ENCODE assay signal across 25 mouse cellular contexts in the genomic region with DNA sequence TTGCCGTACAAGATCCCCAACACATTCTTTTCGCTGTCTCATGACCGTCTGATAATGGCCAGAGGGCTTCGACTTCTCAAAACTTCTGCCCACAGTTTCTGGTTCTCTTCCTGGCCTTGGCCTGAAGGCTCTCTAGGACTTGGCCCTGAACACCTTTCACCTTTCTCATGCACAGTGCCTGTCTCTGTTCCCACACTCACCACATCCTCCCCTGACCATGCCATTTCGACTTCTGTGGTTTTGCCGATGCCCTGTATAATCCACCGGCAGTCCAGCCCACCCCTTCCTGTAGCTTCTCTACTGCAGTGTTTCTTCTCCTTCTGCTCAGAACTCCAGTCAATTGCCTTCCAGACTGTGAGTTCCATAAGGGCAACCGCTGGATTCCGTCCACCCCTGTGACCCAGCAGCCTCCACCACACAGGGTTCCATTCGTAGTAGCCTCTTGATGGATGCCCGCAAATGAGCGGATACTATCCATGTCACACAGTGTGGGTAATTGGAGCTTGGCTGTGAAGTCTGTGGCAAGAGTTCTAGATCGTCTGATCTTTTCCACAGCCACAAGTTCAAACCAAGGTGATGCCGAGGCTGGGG. TPM values are rescaled to one million over a fixed set of nuclear protein-coding genes. Genes with fewer than 3 reads are reported as not detected.
DNase-seq lines count a peak whose midpoint lies in the region; ATAC-seq and TF ChIP-seq lines count a peak whose summit lies in the region.
"Had no signal": no experiment of that assay in that cellular context is flagged by ENCODE, and none has a peak within 500 bp of the region (broad histone marks: within the 10 kb centered on the region; RNA-seq: fewer than 3 reads in every experiment).

No protein-coding gene starts in this region.

- no peak overlapping the region for H3K27ac ChIP-seq in testis, adult 2 months (ENCODE audit: control insufficient read depth, insufficient read depth, low read depth, low read length)
- no peak overlapping the region for H3K27ac ChIP-seq in forebrain, embryonic 11.5 days (ENCODE audit: low read depth, low read length)
- H3K27ac ChIP-seq: forebrain, embryonic 12.5 days; gastrocnemius, adult 2 months; heart, adult 2 months; intestine, embryonic 15.5 days; limb, embryonic 12.5 days; liver, embryonic 14.5 days; lung, embryonic 15.5 days; macrophage; midbrain, embryonic 13.5 days; neural tube, embryonic 15.5 days; stomach, embryonic 15.5 days had no signal

- no peak for DNase-seq in testis, postnatal 14 days (ENCODE audit: low spot score)
- DNase-seq in B cell, adult 2 months: no peak
- DNase-seq in forebrain, embryonic 11.5 days (ENCODE audit: low spot score): no peak
- DNase-seq in kidney, postnatal 4 days: no peak
- DNase-seq: adrenal gland, postnatal 25 days; cerebellum, adult 11-12 months; cerebellum, postnatal 25 days; gastrocnemius, adult 2 months; heart, adult 2 months; kidney, adult 9 months; kidney, postnatal 25 days; retina, postnatal 1 day had no signal

- H3K4me1 ChIP-seq in testis, adult 2 months (ENCODE audit: control insufficient read depth, insufficient read depth, low read length): no peaks in the 10 kb centered on the region
- no peaks in the 10 kb centered on the region for H3K4me1 ChIP-seq in forebrain, embryonic 11.5 days (replicated peaks; ENCODE audit: control insufficient read depth, insufficient read depth, low read length)
- H3K4me1 ChIP-seq: forebrain, embryonic 12.5 days; intestine, embryonic 15.5 days; limb, embryonic 12.5 days; lung, embryonic 15.5 days; midbrain, embryonic 13.5 days; neural tube, embryonic 15.5 days; stomach, embryonic 15.5 days had no signal

- H3K36me3 ChIP-seq in testis, adult 2 months (ENCODE audit: control insufficient read depth, insufficient read depth, low read length): no peaks in the 10 kb centered on the region
- H3K36me3 ChIP-seq in forebrain, embryonic 11.5 days (ENCODE audit: control insufficient read depth, insufficient read depth, low read length): no peaks in the 10 kb centered on the region
- H3K36me3 ChIP-seq: forebrain, embryonic 12.5 days; intestine, embryonic 15.5 days; limb, embryonic 12.5 days; lung, embryonic 15.5 days; midbrain, embryonic 13.5 days; neural tube, embryonic 15.5 days; stomach, embryonic 15.5 days had no signal

- no peak for TF ChIP-seq POLR2A in testis, adult 2 months (IDR thresholded peaks at IDR 0.05; ENCODE audit: control insufficient read depth, low read depth, low read length)

- WGBS in forebrain, embryonic 11.5 days: 92% methylated on average over 14 of the region's 14 CpGs

- no peaks in the 10 kb centered on the region for H3K9me3 ChIP-seq in forebrain, embryonic 11.5 days (ENCODE audit: control insufficient read depth, low read length)
- H3K9me3 ChIP-seq: forebrain, embryonic 12.5 days; intestine, embryonic 15.5 days; limb, embryonic 12.5 days; lung, embryonic 15.5 days; midbrain, embryonic 13.5 days; neural tube, embryonic 15.5 days; stomach, embryonic 15.5 days had no signal

- H3K9ac ChIP-seq in forebrain, embryonic 11.5 days (ENCODE audit: low read length): no peak overlapping the region
- H3K9ac ChIP-seq: forebrain, embryonic 12.5 days; intestine, embryonic 15.5 days; limb, embryonic 12.5 days; liver, embryonic 14.5 days; lung, embryonic 15.5 days; midbrain, embryonic 13.5 days; neural tube, embryonic 15.5 days; stomach, embryonic 15.5 days had no signal

- H3K4me3 ChIP-seq in testis, adult 2 months (ENCODE audit: control insufficient read depth, low read depth, low read length): peak overlapping the region; percentile 41
- H3K4me3 ChIP-seq in forebrain, embryonic 11.5 days (ENCODE audit: low read depth, low read length): no peak overlapping the region
- H3K4me3 ChIP-seq: forebrain, embryonic 12.5 days; gastrocnemius, adult 2 months; heart, adult 2 months; intestine, embryonic 15.5 days; limb, embryonic 12.5 days; lung, embryonic 15.5 days; midbrain, embryonic 13.5 days; neural tube, embryonic 15.5 days; stomach, embryonic 15.5 days had no signal

- no peaks in the 10 kb centered on the region for H3K27me3 ChIP-seq in testis, adult 2 months (ENCODE audit: control insufficient read depth, insufficient read depth, low read length)
- no peaks in the 10 kb centered on the region for H3K27me3 ChIP-seq in forebrain, embryonic 11.5 days (ENCODE audit: control insufficient read depth, insufficient read depth, low read length)
- H3K27me3 ChIP-seq: forebrain, embryonic 12.5 days; intestine, embryonic 15.5 days; limb, embryonic 12.5 days; lung, embryonic 15.5 days; midbrain, embryonic 13.5 days; neural tube, embryonic 15.5 days; stomach, embryonic 15.5 days had no signal

- no peak for TF ChIP-seq CTCF in testis, adult 2 months (IDR thresholded peaks at IDR 0.05; ENCODE audit: control insufficient read depth, insufficient read depth, insufficient replicate concordance, low read depth, low read length)

- no peak overlapping the region for H3K4me2 ChIP-seq in forebrain, embryonic 11.5 days (ENCODE audit: low read depth, low read length, severe bottlenecking)
- H3K4me2 ChIP-seq: forebrain, embryonic 12.5 days; intestine, embryonic 15.5 days; limb, embryonic 12.5 days; lung, embryonic 15.5 days; midbrain, embryonic 13.5 days; neural tube, embryonic 15.5 days; stomach, embryonic 15.5 days had no signal

- peak; percentile 81 for ATAC-seq in granulocyte monocyte progenitor cell, adult 5-6 weeks (replicated peaks; ENCODE audit: poor library complexity, severe bottlenecking)
- 0 out of 2 replicates have a peak, but pooled peaks have one; percentile 50 for ATAC-seq in monocyte, adult 5-6 weeks (replicated peaks; ENCODE audit: insufficient number of reproducible peaks, low FRiP score, low TSS enrichment, poor library complexity, severe bottlenecking)
- ATAC-seq in forebrain, embryonic 11.5 days (replicated peaks; ENCODE audit: low FRiP score): no peak
- ATAC-seq: midbrain, embryonic 13.5 days had no signal

RNA-seq across cellular contexts. Expression of gene Cnih3, which starts 53.3 kb away (rescaled TPM):
- 0.13 and 0.27 TPM in 2 replicates for polyA plus RNA-seq in testis, adult 2 months (2012; rRNA removed)
- total RNA-seq in granulocyte monocyte progenitor cell, adult 5-6 weeks (2014; fragmentation: Nextera tagmentation): not detected in 2 replicates
- not detected in 2 replicates for total RNA-seq in granulocyte monocyte progenitor cell, adult 5-6 weeks (2017)
- total RNA-seq in monocyte, adult 5-6 weeks (2017): 0.53 TPM in 1 of 3 replicates, not detected in the others
- 1.9 and 3.5 TPM in 2 replicates for polyA plus RNA-seq in forebrain, embryonic 11.5 days (2014; fragmentation: Nextera tagmentation; extraction: Ambion mirVana)
- total RNA-seq: adrenal gland, postnatal 25 days; gastrocnemius, adult 2 months; heart, adult 2 months had no signal
- polyA plus RNA-seq: heart, embryonic 16.5 days; macrophage had no signal
